Comparison of ENCODE assay signal across 11 mouse cellular contexts in the genomic region with DNA sequence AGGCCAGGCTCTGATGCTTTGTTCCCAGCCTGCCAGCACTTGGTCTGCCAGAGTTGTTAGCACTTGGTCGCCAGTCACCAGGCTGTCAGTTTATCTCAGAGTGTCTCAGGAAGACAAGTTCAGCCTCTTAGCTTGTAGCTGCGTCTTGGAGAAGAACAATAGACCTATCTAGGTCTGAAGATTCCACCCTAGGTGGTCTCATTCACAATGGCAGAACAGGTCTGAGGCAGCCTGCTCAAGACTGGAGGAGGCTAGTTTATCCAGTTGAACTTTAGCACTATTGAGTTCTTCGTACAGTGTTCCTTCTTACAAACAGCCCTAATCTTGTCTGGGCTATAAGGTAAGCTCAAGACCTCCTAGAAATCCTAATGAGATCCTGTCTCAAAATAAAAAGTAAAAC.
"Had no signal": no experiment of that assay in that cellular context is flagged by ENCODE, and none has a peak within 500 bp of the region (broad histone marks: within the 10 kb centered on the region; RNA-seq: fewer than 3 reads in every experiment).

No protein-coding gene starts in this region.

- H3K4me2 ChIP-seq: limb, embryonic 12.5 days; liver, embryonic 15.5 days; neural tube, embryonic 15.5 days had no signal

- H3K4me1 ChIP-seq: limb, embryonic 12.5 days; liver, embryonic 15.5 days; neural tube, embryonic 15.5 days had no signal

- H3K4me3 ChIP-seq: left cerebral cortex, adult 2 months; limb, embryonic 12.5 days; liver, embryonic 15.5 days; midbrain, embryonic 10.5 days; myocyte; neural tube, embryonic 15.5 days had no signal

- H3K9ac ChIP-seq: limb, embryonic 12.5 days; liver, embryonic 15.5 days; neural tube, embryonic 15.5 days had no signal

- H3K9me3 ChIP-seq: limb, embryonic 12.5 days; liver, embryonic 15.5 days; midbrain, embryonic 10.5 days; neural tube, embryonic 15.5 days had no signal

- H3K36me3 ChIP-seq: limb, embryonic 12.5 days; liver, embryonic 15.5 days; midbrain, embryonic 10.5 days; neural tube, embryonic 15.5 days had no signal

- H3K27ac ChIP-seq: left cerebral cortex, adult 2 months; limb, embryonic 12.5 days; liver, embryonic 15.5 days; midbrain, embryonic 10.5 days; neural tube, embryonic 15.5 days had no signal

- DNase-seq: lung, adult 2 months; lung, postnatal 4 days; midbrain, embryonic 14.5 days; right cerebral cortex, adult 18-20 months had no signal

- ATAC-seq: lung, postnatal 0 days had no signal

- H3K27me3 ChIP-seq: limb, embryonic 12.5 days; neural tube, embryonic 15.5 days had no signal
